Mouse (Mus musculus) heart, adult 2 months (tissue): ENCODE measurements around the gene Gtsf1.

ENCODE experiments used
- CTCF ChIP-seq: fragments of 200-600 bp; IDR thresholded peaks from 2 replicates; pipeline ENCODE4 v1.8.1; 2022; ENCODE audit warnings: antibody characterized with exemption, mild to moderate bottlenecking, moderate library complexity
- EP300 ChIP-seq: fragments of 200-500 bp; IDR thresholded peaks from 2 replicates; pipeline ENCODE4 v1.6.1; 2011; ENCODE audit warnings: low read depth, low read length, control low read depth; ENCODE audit not compliant: insufficient read depth
- POLR2A ChIP-seq: fragments of 200-500 bp; IDR thresholded peaks from 2 replicates; pipeline ENCODE4 v1.6.1; 2011; ENCODE audit warnings: mild to moderate bottlenecking, low read depth, low read length, control low read depth; ENCODE audit not compliant: insufficient read depth

- TF ChIP-seq POLR2A (no peak), CTCF (no peak), EP300 (no peak)
Measured at GRCm38 (mm10) chr15:103427017-103427416, 3.3 kb downstream of the Gtsf1 start.
